Mouse (Mus musculus): ENCODE results near the gene Dynlrb1.

The Dynlrb1 gene

GRCm38 (mm10) chr2:155236362-155236992, at the start of gene Dynlrb1:
Gene Dynlrb1, plus strand, starts transcription at chr2:155236533.
- DNase-seq (ENCODE audit: low spot score) = peak; percentile 99

- DNase-seq (ENCODE audit: low spot score) = no peak
Observed at GRCm38 (mm10) chr2:155207419-155207818, 28.9 kb upstream of the Dynlrb1 start.

GRCm38 (mm10) chr2:155223145-155223544, 13.2 kb upstream of the Dynlrb1 start:
- no peak for DNase-seq (ENCODE audit: low spot score)

- no peak for DNase-seq (ENCODE audit: low spot score)
Observed at GRCm38 (mm10) chr2:155224721-155225120, 11.6 kb upstream of the Dynlrb1 start.

- DNase-seq (ENCODE audit: low spot score) = no peak
Observed at GRCm38 (mm10) chr2:155235746-155236361, 479 bp upstream of the Dynlrb1 start.

GRCm38 (mm10) chr2:155237276-155237675, 943 bp downstream of the Dynlrb1 start:
- no peak for DNase-seq (ENCODE audit: low spot score)

GRCm38 (mm10) chr2:155240915-155241314, 4.6 kb downstream of the Dynlrb1 start:
- no peak for DNase-seq (ENCODE audit: low spot score)

- peak; percentile 24 for DNase-seq (ENCODE audit: low spot score)
Observed at GRCm38 (mm10) chr2:155242296-155242855, 6.0 kb downstream of the Dynlrb1 start.

GRCm38 (mm10) chr2:155246231-155246630, 9.9 kb downstream of the Dynlrb1 start:
- DNase-seq (ENCODE audit: low spot score) = no peak

- DNase-seq (ENCODE audit: low spot score) = no peak
Observed at GRCm38 (mm10) chr2:155248206-155248605, 11.9 kb downstream of the Dynlrb1 start.

GRCm38 (mm10) chr2:155248718-155249117, 12.4 kb downstream of the Dynlrb1 start:
- no peak for DNase-seq (ENCODE audit: low spot score)

GRCm38 (mm10) chr2:155249588-155249987, 13.3 kb downstream of the Dynlrb1 start:
- DNase-seq (ENCODE audit: low spot score) = no peak

- DNase-seq (ENCODE audit: low spot score) = no peak
Observed at GRCm38 (mm10) chr2:155265526-155265925, 29.2 kb downstream of the Dynlrb1 start.

GRCm38 (mm10) chr2:155266896-155267295, 30.6 kb downstream of the Dynlrb1 start:
- no peak for DNase-seq (ENCODE audit: low spot score)

GRCm38 (mm10) chr2:155271957-155272356, 35.6 kb downstream of the Dynlrb1 start:
- no peak for DNase-seq (ENCODE audit: low spot score)

GRCm38 (mm10) chr2:155272396-155273170, 36.2 kb downstream of the Dynlrb1 start:
- no peak for DNase-seq (ENCODE audit: low spot score)

- DNase-seq (ENCODE audit: low spot score) = no peak
Observed at GRCm38 (mm10) chr2:155273603-155274002, 37.3 kb downstream of the Dynlrb1 start.

GRCm38 (mm10) chr2:155276195-155276594, 39.9 kb downstream of the Dynlrb1 start, which contains the start of gene Map1lc3a:
Gene Map1lc3a, plus strand, starts transcription at chr2:155276297.
- DNase-seq (ENCODE audit: low spot score) = peak; percentile 95

GRCm38 (mm10) chr2:155276621-155277175, 40.4 kb downstream of the Dynlrb1 start:
- peak; percentile 50 for DNase-seq (ENCODE audit: low spot score)

GRCm38 (mm10) chr2:155277721-155278120, 41.4 kb downstream of the Dynlrb1 start:
- no peak for DNase-seq (ENCODE audit: low spot score)

- no peak for DNase-seq (ENCODE audit: low spot score)
Observed at GRCm38 (mm10) chr2:155278361-155278760, 42.0 kb downstream of the Dynlrb1 start.

- no peak for DNase-seq (ENCODE audit: low spot score)
Observed at GRCm38 (mm10) chr2:155279163-155279562, 42.8 kb downstream of the Dynlrb1 start.

All from urinary bladder, postnatal 25 days (tissue).